Mouse (Mus musculus) ES-Bruce4 (cell line): Measurements from ENCODE around the gene Alpk1.

Experiments
- CTCF ChIP-seq: IDR thresholded peaks from one replicate; pipeline ENCODE4 v1.8.1; 2011; ENCODE audit warnings: low read depth, low read length
- EP300 ChIP-seq: IDR thresholded peaks from 2 replicates; pipeline ENCODE4 v1.6.1; 2011; ENCODE audit warnings: low read depth, low read length; ENCODE audit not compliant: insufficient read depth
- POLR2A ChIP-seq: IDR thresholded peaks from one replicate; pipeline ENCODE4 v1.8.1; 2011; ENCODE audit warnings: low read length; ENCODE audit not compliant: insufficient read depth

DNA sequence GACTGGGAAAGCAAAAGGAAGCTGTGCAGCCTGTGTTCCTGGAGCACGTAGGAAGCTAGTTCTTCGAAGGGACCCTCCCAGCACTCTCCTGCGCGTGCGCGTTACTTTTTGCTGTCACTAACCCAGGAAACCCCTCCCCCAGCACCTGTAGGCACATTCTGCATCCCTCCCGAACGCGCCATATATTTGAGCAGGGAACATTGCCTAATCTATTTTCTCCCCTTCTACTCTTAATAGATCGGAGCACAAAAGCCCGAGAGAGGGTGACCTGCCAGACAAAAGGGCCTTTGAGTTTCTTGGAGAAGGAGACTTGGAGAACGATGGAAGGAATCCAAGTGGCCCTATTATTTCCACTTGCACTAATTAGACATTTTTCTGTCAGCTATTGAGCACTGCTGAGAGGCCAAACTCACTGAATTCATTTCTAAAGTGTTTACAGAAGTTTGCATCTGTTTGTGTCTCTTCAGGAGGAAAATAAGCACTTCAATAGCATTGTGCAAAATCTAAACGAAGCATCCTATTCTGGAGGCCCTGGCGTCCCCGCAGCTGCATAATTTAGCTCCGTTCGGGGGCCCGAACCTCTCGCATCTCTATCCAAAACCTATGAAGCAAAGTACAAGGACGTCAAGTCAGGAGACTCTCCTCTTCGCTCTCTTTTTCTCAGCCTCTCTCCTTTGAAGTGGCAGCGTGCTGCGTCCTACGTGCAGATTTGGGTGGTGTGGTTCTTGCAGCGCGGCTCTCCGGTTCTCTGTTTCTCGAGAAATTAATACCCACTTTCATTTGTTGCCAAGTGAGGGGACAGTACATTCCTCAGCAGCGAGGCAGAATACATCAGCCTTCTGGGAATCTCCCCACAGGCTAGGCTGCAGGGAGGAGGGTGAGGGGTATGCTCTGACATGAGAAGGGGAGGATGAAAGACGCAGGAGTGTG is 74.5 kb downstream of the Alpk1 start:
- no peak for TF ChIP-seq POLR2A
- no peak for TF ChIP-seq CTCF
- no peak for TF ChIP-seq EP300
